In genomic region chr7:98728499-98728898, GRCm38 (mm10) we compare ENCODE assay signal across 23 mouse cellular contexts. TPM values are rescaled to one million over a fixed set of nuclear protein-coding genes. Genes with fewer than 3 reads are reported as not detected.
A peak's percentile ranks its signal among the peaks of the same experiment; 100 is the strongest.
DNase-seq lines count a peak whose midpoint lies in the region; ATAC-seq lines count a peak whose summit lies in the region.
"Had no signal": no experiment of that assay in that cellular context is flagged by ENCODE, and none has a peak within 500 bp of the region (broad histone marks: within the 10 kb centered on the region; RNA-seq: fewer than 3 reads in every experiment).

No protein-coding gene starts in this region.

- H3K9ac ChIP-seq in kidney, embryonic 15.5 days: no peak overlapping the region
- H3K9ac ChIP-seq: heart, embryonic 15.5 days; hindbrain, embryonic 13.5 days; liver, embryonic 12.5 days; liver, postnatal 0 days; midbrain, embryonic 13.5 days; neural tube, embryonic 13.5 days had no signal

- no peak overlapping the region for H3K4me2 ChIP-seq in kidney, embryonic 15.5 days
- H3K4me2 ChIP-seq: heart, embryonic 15.5 days; hindbrain, embryonic 13.5 days; liver, embryonic 12.5 days; midbrain, embryonic 13.5 days; neural tube, embryonic 13.5 days had no signal

- peak; percentile 29 to 30 for DNase-seq in cerebellum, postnatal 14 days
- DNase-seq in cerebellum, postnatal 4 days (ENCODE audit: low spot score in 2 of 2): no peak
- DNase-seq in kidney, adult 11 months: no peak
- peak; percentile 28 for DNase-seq in NIH3T3 (ENCODE audit: low read depth)
- DNase-seq in B cell, adult 2 months: no peak
- DNase-seq in right cerebral cortex, adult 18-20 months: no peak
- DNase-seq: adrenal gland, postnatal 10 days; cerebellum, adult 11 months; cerebellum, adult 9-10 months; layer of hippocampus, adult 9-11 months; liver, postnatal 0 days; thymus, postnatal 14 days had no signal

- no peaks in the 10 kb centered on the region for H3K36me3 ChIP-seq in kidney, embryonic 15.5 days
- H3K36me3 ChIP-seq: heart, embryonic 15.5 days; hindbrain, embryonic 13.5 days; liver, embryonic 12.5 days; midbrain, embryonic 13.5 days; neural tube, embryonic 13.5 days had no signal

- peaks cover 52% of the 10 kb centered on the region for H3K4me1 ChIP-seq in kidney, embryonic 15.5 days
- H3K4me1 ChIP-seq: liver, embryonic 12.5 days had no signal

- no peaks in the 10 kb centered on the region for H3K9me3 ChIP-seq in kidney, embryonic 15.5 days (replicated peaks)
- H3K9me3 ChIP-seq: heart, embryonic 15.5 days; hindbrain, embryonic 13.5 days; liver, embryonic 12.5 days; midbrain, embryonic 13.5 days; neural tube, embryonic 13.5 days had no signal

- no peak overlapping the region for H3K4me3 ChIP-seq in kidney, embryonic 15.5 days (replicated peaks)
- H3K4me3 ChIP-seq: erythroblast, embryonic 14.5 days; heart, embryonic 15.5 days; hindbrain, embryonic 13.5 days; liver, embryonic 12.5 days; midbrain, embryonic 13.5 days; neural tube, embryonic 13.5 days had no signal

- peak overlapping the region; percentile 86 for H3K27ac ChIP-seq in kidney, embryonic 15.5 days
- H3K27ac ChIP-seq: heart, embryonic 15.5 days; hindbrain, embryonic 13.5 days; liver, embryonic 12.5 days; macrophage; midbrain, embryonic 13.5 days; neural tube, embryonic 13.5 days had no signal

- 62% methylated on average over 3 of the region's 3 CpGs for WGBS in kidney, embryonic 15.5 days

- H3K27me3 ChIP-seq in kidney, embryonic 15.5 days: peaks cover 13% of the 10 kb centered on the region

- ATAC-seq in kidney, embryonic 15.5 days (replicated peaks; ENCODE audit: low FRiP score): no peak
- ATAC-seq: forebrain, embryonic 16.5 days; intestine, postnatal 0 days; liver, embryonic 12.5 days; liver, postnatal 0 days; lung, postnatal 0 days; midbrain, embryonic 13.5 days had no signal

RNA-seq across cellular contexts. Expression of gene Thap12, which starts 25.6 kb away (rescaled TPM):
- polyA plus RNA-seq in kidney, embryonic 15.5 days (2015; fragmentation: Nextera tagmentation; extraction: Ambion mirVana): 61.3 and 61.7 TPM in 2 replicates

Comparison
In these comparisons a context has a peak if more than half of its experiments do, and no peak if none do; other contexts are left out.
1. DNase-seq: peak in cerebellum, postnatal 14 days (2 of 2) and NIH3T3 (single experiment); none in cerebellum, postnatal 4 days (0 of 2), kidney, adult 11 months (single experiment), B cell, adult 2 months (0 of 2) and right cerebral cortex, adult 18-20 months (single experiment).